Mouse (Mus musculus) neural tube, embryonic 14.5 days (tissue): ENCODE measurements around the gene Chd6. TPM values are rescaled to one million over a fixed set of nuclear protein-coding genes. Genes with fewer than 3 reads are reported as not detected.
A peak's percentile ranks its signal among the peaks of the same experiment; 100 is the strongest.

ENCODE experiments used
- ATAC-seq: fragments of 200-750 bp; cut with Nextera tagmentation; 2 replicates; pipeline ENCODE4 v1.8.0; 2017; ENCODE audit warnings: low read depth, mild to moderate bottlenecking, moderate TSS enrichment, moderate library complexity
- H3K27ac ChIP-seq: fragments of 300-500 bp; sonication (generic); 2 replicates; pipeline ENCODE4 v1.5.1; 2014; ENCODE audit warnings: low read depth, mild to moderate bottlenecking, control low read depth, low read length, moderate library complexity, mixed read lengths
- H3K27me3 ChIP-seq: fragments of 300-500 bp; sonication (generic); 2 replicates; pipeline ENCODE4 v1.6.1; 2014; ENCODE audit warnings: low read length; ENCODE audit not compliant: control insufficient read depth, insufficient read depth
- H3K36me3 ChIP-seq: fragments of 300-500 bp; sonication (generic); 2 replicates; pipeline ENCODE4 v1.6.1; 2014; ENCODE audit warnings: low read length, mixed read lengths; ENCODE audit not compliant: control insufficient read depth, insufficient read depth
- H3K4me1 ChIP-seq: fragments of 300-500 bp; sonication (generic); 2 replicates; pipeline ENCODE4 v1.6.1; 2014; ENCODE audit warnings: low read length; ENCODE audit not compliant: control insufficient read depth, insufficient read depth
- H3K4me2 ChIP-seq: fragments of 300-500 bp; sonication (generic); 2 replicates; pipeline ENCODE4 v1.6.1; 2014; ENCODE audit warnings: mild to moderate bottlenecking, low read depth, low read length, control low read depth
- H3K4me3 ChIP-seq: fragments of 300-500 bp; sonication (generic); 2 replicates; pipeline ENCODE4 v1.5.1; 2014; ENCODE audit warnings: low read depth, low read length, control low read depth, mixed read lengths
- H3K9ac ChIP-seq: fragments of 300-500 bp; sonication (generic); replicated peaks from 2 replicates; pipeline ENCODE4 v1.6.1; 2014; ENCODE audit warnings: low read depth, mild to moderate bottlenecking, control low read depth, low read length, mixed read lengths
- H3K9me3 ChIP-seq: fragments of 300-500 bp; sonication (generic); 2 replicates; pipeline ENCODE4 v1.6.1; 2016; ENCODE audit warnings: low read length; ENCODE audit not compliant: control insufficient read depth
- WGBS: fragments of 180-500 bp; shearing (Covaris S2); extraction: QIAGEN DNeasy Blood & Tissue Kit; methylation state at CpG from one replicate; pipeline ENCODE4 v1.1.7; 2014; 5-methylcytosine and 5-hydroxymethylcytosine counted together
- polyA plus RNA-seq: library from polyadenylated mRNA; unstranded; fragments of >200 nt; fragmentation: Nextera tagmentation; extraction: Ambion mirVana; gene quantifications from 2 replicates; pipeline ENCODE4 v1.2.1, GENCODE M21; 2014

The Chd6 gene
- polyA plus RNA-seq, 1 experiment from 2014 or later, result 45.6 TPM

- no peak overlapping the region for H3K9ac ChIP-seq
- no peaks in the 10 kb centered on the region for H3K36me3 ChIP-seq
- H3K27ac ChIP-seq, result no peak overlapping the region
- ATAC-seq, result no peak
- no peaks in the 10 kb centered on the region for H3K9me3 ChIP-seq
- 91% methylated on average over 5 of the region's 5 CpGs for WGBS
- H3K4me1 ChIP-seq, result peaks cover 16% of the 10 kb centered on the region
- H3K27me3 ChIP-seq, result no peaks in the 10 kb centered on the region
- no peak overlapping the region for H3K4me3 ChIP-seq
- no peak overlapping the region for H3K4me2 ChIP-seq
Measured at GRCm38 (mm10) chr2:161112011-161112410, 3.1 kb upstream of the Chd6 start.

GRCm38 (mm10) chr2:161109398-161109821, 535 bp upstream of the Chd6 start:
- Histone ChIP-seq H3K9me3 (no peaks in the 10 kb centered on the region), H3K9ac (peak overlapping the region; percentile 63), H3K27me3 (no peaks in the 10 kb centered on the region), H3K27ac (peak overlapping the region; percentile 89), H3K4me2 (peak overlapping the region; percentile 60), H3K4me1 (peaks cover 19% of the 10 kb centered on the region), H3K4me3 (peak overlapping the region; percentile 91), H3K36me3 (no peaks in the 10 kb centered on the region)
- whole genome bisulfite sequencing, result under 1% methylated on average over 26 of the region's 26 CpGs
- ATAC-seq, result peak; percentile 52

- Histone ChIP-seq H3K4me3 (peak overlapping the region; percentile 91), H3K9ac (peak overlapping the region; percentile 86)
- WGBS, result under 1% methylated on average over 57 of the region's 77 CpGs
Measured at GRCm38 (mm10) chr2:161108085-161108927, 569 bp downstream of the Chd6 start.

GRCm38 (mm10) chr2:161107236-161107635, 1.6 kb downstream of the Chd6 start:
- no peaks in the 10 kb centered on the region for H3K9me3 ChIP-seq
- peaks cover 19% of the 10 kb centered on the region for H3K4me1 ChIP-seq
- ATAC-seq, result no peak
- no peaks in the 10 kb centered on the region for H3K36me3 ChIP-seq
- no peak overlapping the region for H3K27ac ChIP-seq
- no peak overlapping the region for H3K9ac ChIP-seq
- no peaks in the 10 kb centered on the region for H3K27me3 ChIP-seq
- H3K4me2 ChIP-seq, result peak overlapping the region; percentile 66
- WGBS, result 79% methylated on average over 2 of the region's 2 CpGs
- peak overlapping the region; percentile 91 for H3K4me3 ChIP-seq

More at GRCm38 (mm10) chr2:161108085-161108927, 569 bp downstream of the Chd6 start:
- ATAC-seq, result peak; percentile 57
- Histone ChIP-seq H3K27me3 (no peaks in the 10 kb centered on the region), H3K36me3 (no peaks in the 10 kb centered on the region), H3K4me1 (peaks cover 19% of the 10 kb centered on the region), H3K4me2 (peak overlapping the region; percentile 66), H3K9me3 (no peaks in the 10 kb centered on the region), H3K27ac (peak overlapping the region; percentile 96)

- no peaks in the 10 kb centered on the region for H3K9me3 ChIP-seq
- no peak for ATAC-seq
- no peak overlapping the region for H3K9ac ChIP-seq
- H3K4me3 ChIP-seq, result no peak overlapping the region
- H3K27ac ChIP-seq, result no peak overlapping the region
- peaks cover 14% of the 10 kb centered on the region for H3K4me1 ChIP-seq
- no peaks in the 10 kb centered on the region for H3K36me3 ChIP-seq
- H3K27me3 ChIP-seq, result no peaks in the 10 kb centered on the region
- WGBS, result 79% methylated on average over 5 of the region's 5 CpGs
- H3K4me2 ChIP-seq, result no peak overlapping the region
Measured at GRCm38 (mm10) chr2:161103769-161104168, 5.1 kb downstream of the Chd6 start.

GRCm38 (mm10) chr2:161102102-161102501, 6.8 kb downstream of the Chd6 start:
- no peak overlapping the region for H3K27ac ChIP-seq
- H3K36me3 ChIP-seq, result no peaks in the 10 kb centered on the region
- no peaks in the 10 kb centered on the region for H3K27me3 ChIP-seq
- H3K9ac ChIP-seq, result no peak overlapping the region
- WGBS, result 74% methylated on average over 3 of the region's 3 CpGs
- peaks cover 5% of the 10 kb centered on the region for H3K4me1 ChIP-seq
- no peak overlapping the region for H3K4me3 ChIP-seq
- H3K9me3 ChIP-seq, result no peaks in the 10 kb centered on the region
- no peak for ATAC-seq
- no peak overlapping the region for H3K4me2 ChIP-seq

- H3K27me3 ChIP-seq, result no peaks in the 10 kb centered on the region
- no peaks in the 10 kb centered on the region for H3K4me1 ChIP-seq
- H3K4me2 ChIP-seq, result no peak overlapping the region
- no peaks in the 10 kb centered on the region for H3K9me3 ChIP-seq
- no peak for ATAC-seq
- no peak overlapping the region for H3K27ac ChIP-seq
- no peaks in the 10 kb centered on the region for H3K36me3 ChIP-seq
- WGBS, result 95% methylated on average over 5 of the region's 5 CpGs
- H3K9ac ChIP-seq, result no peak overlapping the region
- H3K4me3 ChIP-seq, result no peak overlapping the region
Measured at GRCm38 (mm10) chr2:161097746-161098145, 11.1 kb downstream of the Chd6 start.

GRCm38 (mm10) chr2:161090746-161091405, 18.0 kb downstream of the Chd6 start:
- Histone ChIP-seq H3K27me3 (no peaks in the 10 kb centered on the region), H3K9ac (no peak overlapping the region), H3K4me1 (no peaks in the 10 kb centered on the region), H3K4me3 (no peak overlapping the region), H3K4me2 (no peak overlapping the region), H3K9me3 (no peaks in the 10 kb centered on the region), H3K27ac (no peak overlapping the region), H3K36me3 (no peaks in the 10 kb centered on the region)
- 88% methylated on average over 6 of the region's 6 CpGs for WGBS
- ATAC-seq, result no peak

- no peak for ATAC-seq
- Histone ChIP-seq H3K27me3 (no peaks in the 10 kb centered on the region), H3K36me3 (no peaks in the 10 kb centered on the region), H3K9me3 (no peaks in the 10 kb centered on the region), H3K9ac (no peak overlapping the region), H3K4me3 (no peak overlapping the region), H3K27ac (no peak overlapping the region), H3K4me1 (no peaks in the 10 kb centered on the region), H3K4me2 (no peak overlapping the region)
- 71% methylated on average over 3 of the region's 3 CpGs for WGBS
Measured at GRCm38 (mm10) chr2:161090200-161090599, 18.7 kb downstream of the Chd6 start.
